Mouse (Mus musculus): ENCODE results near the gene Pitpnc1. TPM values are rescaled to one million over a fixed set of nuclear protein-coding genes. Genes with fewer than 3 reads are reported as not detected.

The Pitpnc1 gene
- polyA plus RNA-seq, 1 experiment from 2014 or later = 36.7 TPM

- no peak overlapping the region for H3K4me3 ChIP-seq (replicated peaks)
- H3K4me2 ChIP-seq (replicated peaks) = no peak overlapping the region
- no peaks in the 10 kb centered on the region for H3K27me3 ChIP-seq
- peaks cover 35% of the 10 kb centered on the region for H3K4me1 ChIP-seq (replicated peaks)
- no peak overlapping the region for H3K9ac ChIP-seq (replicated peaks)
- no peak for ATAC-seq
- no peaks in the 10 kb centered on the region for H3K9me3 ChIP-seq
- WGBS = 94% methylated on average over 7 of the region's 7 CpGs
- H3K36me3 ChIP-seq = no peaks in the 10 kb centered on the region
- no peak overlapping the region for H3K27ac ChIP-seq
Measured at GRCm38 (mm10) chr11:107393154-107393827, 77.2 kb downstream of the Pitpnc1 start.

- Histone ChIP-seq H3K4me2 (replicated peaks) (no peak overlapping the region), H3K4me3 (replicated peaks) (no peak overlapping the region), H3K4me1 (replicated peaks) (peaks cover 28% of the 10 kb centered on the region), H3K27ac (peak overlapping the region; percentile 56; the same call in 1 of the 2 replicates), H3K9me3 (no peaks in the 10 kb centered on the region), H3K9ac (replicated peaks) (no peak overlapping the region), H3K36me3 (no peaks in the 10 kb centered on the region), H3K27me3 (no peaks in the 10 kb centered on the region)
- ATAC-seq = 0 out of 2 replicates have a peak, but pooled peaks have one; percentile 55
- 28% methylated on average over 2 of the region's 2 CpGs for WGBS
Measured at GRCm38 (mm10) chr11:107390540-107390939, 80.0 kb downstream of the Pitpnc1 start.

GRCm38 (mm10) chr11:107390001-107390400 lies 80.5 kb downstream of the Pitpnc1 start:
- Histone ChIP-seq H3K9me3 (no peaks in the 10 kb centered on the region), H3K4me1 (replicated peaks) (peaks cover 28% of the 10 kb centered on the region), H3K36me3 (no peaks in the 10 kb centered on the region), H3K9ac (replicated peaks) (no peak overlapping the region), H3K4me2 (replicated peaks) (no peak overlapping the region), H3K27me3 (no peaks in the 10 kb centered on the region), H3K4me3 (replicated peaks) (no peak overlapping the region), H3K27ac (peak overlapping the region; percentile 56; the same call in 1 of the 2 replicates)
- WGBS = 49% methylated on average over 10 of the region's 10 CpGs
- no peak for ATAC-seq

GRCm38 (mm10) chr11:107386481-107386880 lies 84.0 kb downstream of the Pitpnc1 start:
- Histone ChIP-seq H3K36me3 (no peaks in the 10 kb centered on the region), H3K4me1 (replicated peaks) (peaks cover 31% of the 10 kb centered on the region), H3K4me3 (replicated peaks) (no peak overlapping the region), H3K27me3 (no peaks in the 10 kb centered on the region), H3K4me2 (replicated peaks) (no peak overlapping the region), H3K9me3 (no peaks in the 10 kb centered on the region), H3K27ac (no peak overlapping the region), H3K9ac (replicated peaks) (no peak overlapping the region)
- 88% methylated on average over 10 of the region's 10 CpGs for WGBS
- ATAC-seq = no peak

- Histone ChIP-seq H3K9ac (replicated peaks) (no peak overlapping the region), H3K27ac (no peak overlapping the region), H3K27me3 (no peaks in the 10 kb centered on the region), H3K36me3 (no peaks in the 10 kb centered on the region), H3K9me3 (no peaks in the 10 kb centered on the region), H3K4me1 (replicated peaks) (peaks cover 21% of the 10 kb centered on the region), H3K4me2 (replicated peaks) (no peak overlapping the region), H3K4me3 (replicated peaks) (no peak overlapping the region)
- 64% methylated on average over 4 of the region's 4 CpGs for WGBS
- no peak for ATAC-seq
Measured at GRCm38 (mm10) chr11:107385306-107385705, 85.2 kb downstream of the Pitpnc1 start.

- 87% methylated on average over 6 of the region's 6 CpGs for WGBS
- Histone ChIP-seq H3K4me1 (replicated peaks) (peaks cover 8% of the 10 kb centered on the region), H3K27ac (no peak overlapping the region), H3K9me3 (no peaks in the 10 kb centered on the region), H3K4me3 (replicated peaks) (no peak overlapping the region), H3K4me2 (replicated peaks) (no peak overlapping the region), H3K36me3 (0 out of 2 replicates have a peak, but pooled peaks cover 6% of the 10 kb centered on the region), H3K27me3 (no peaks in the 10 kb centered on the region), H3K9ac (replicated peaks) (no peak overlapping the region)
- no peak for ATAC-seq
Measured at GRCm38 (mm10) chr11:107383985-107384384, 86.5 kb downstream of the Pitpnc1 start.

GRCm38 (mm10) chr11:107379965-107380364 lies 90.5 kb downstream of the Pitpnc1 start:
- Histone ChIP-seq H3K9me3 (0 out of 2 replicates have a peak, but pooled peaks cover 2% of the 10 kb centered on the region), H3K36me3 (0 out of 2 replicates have a peak, but pooled peaks cover 7% of the 10 kb centered on the region), H3K9ac (replicated peaks) (no peak overlapping the region), H3K27me3 (no peaks in the 10 kb centered on the region), H3K4me3 (replicated peaks) (no peak overlapping the region), H3K4me2 (replicated peaks) (no peak overlapping the region), H3K4me1 (replicated peaks) (peaks cover 22% of the 10 kb centered on the region), H3K27ac (no peak overlapping the region)
- no peak for ATAC-seq
- WGBS = 87% methylated on average over 9 of the region's 9 CpGs

GRCm38 (mm10) chr11:107379089-107379845 lies 91.2 kb downstream of the Pitpnc1 start:
- H3K27ac ChIP-seq = no peak overlapping the region
- no peak for ATAC-seq
- H3K27me3 ChIP-seq = no peaks in the 10 kb centered on the region
- 92% methylated on average over 22 of the region's 22 CpGs for WGBS
- H3K4me3 ChIP-seq (replicated peaks) = no peak overlapping the region
- no peak overlapping the region for H3K9ac ChIP-seq (replicated peaks)
- no peak overlapping the region for H3K4me2 ChIP-seq (replicated peaks)
- 0 out of 2 replicates have a peak, but pooled peaks cover 7% of the 10 kb centered on the region for H3K36me3 ChIP-seq
- 0 out of 2 replicates have a peak, but pooled peaks cover 2% of the 10 kb centered on the region for H3K9me3 ChIP-seq
- peaks cover 22% of the 10 kb centered on the region for H3K4me1 ChIP-seq (replicated peaks)

GRCm38 (mm10) chr11:107377326-107377725 lies 93.2 kb downstream of the Pitpnc1 start:
- ATAC-seq = no peak
- Histone ChIP-seq H3K4me3 (replicated peaks) (no peak overlapping the region), H3K27ac (no peak overlapping the region), H3K9ac (replicated peaks) (no peak overlapping the region), H3K9me3 (0 out of 2 replicates have a peak, but pooled peaks cover 2% of the 10 kb centered on the region), H3K36me3 (0 out of 2 replicates have a peak, but pooled peaks cover 7% of the 10 kb centered on the region), H3K4me1 (replicated peaks) (peaks cover 33% of the 10 kb centered on the region), H3K27me3 (no peaks in the 10 kb centered on the region), H3K4me2 (replicated peaks) (no peak overlapping the region)
- 94% methylated on average over 6 of the region's 6 CpGs for WGBS

GRCm38 (mm10) chr11:107376272-107376671 lies 94.2 kb downstream of the Pitpnc1 start:
- 74% methylated on average over 12 of the region's 12 CpGs for WGBS
- H3K9ac ChIP-seq (replicated peaks) = no peak overlapping the region
- 0 out of 2 replicates have a peak, but pooled peaks cover 2% of the 10 kb centered on the region for H3K9me3 ChIP-seq
- H3K4me3 ChIP-seq (replicated peaks) = no peak overlapping the region
- H3K36me3 ChIP-seq = 0 out of 2 replicates have a peak, but pooled peaks cover 7% of the 10 kb centered on the region
- no peak overlapping the region for H3K4me2 ChIP-seq (replicated peaks)
- H3K27ac ChIP-seq = peak overlapping the region; percentile 56; the same call in 1 of the 2 replicates
- ATAC-seq = no peak
- peaks cover 34% of the 10 kb centered on the region for H3K4me1 ChIP-seq (replicated peaks)
- H3K27me3 ChIP-seq = no peaks in the 10 kb centered on the region

- WGBS = 92% methylated on average over 11 of the region's 11 CpGs
- H3K27me3 ChIP-seq = no peaks in the 10 kb centered on the region
- H3K4me2 ChIP-seq (replicated peaks) = no peak overlapping the region
- H3K36me3 ChIP-seq = 0 out of 2 replicates have a peak, but pooled peaks cover 7% of the 10 kb centered on the region
- no peak overlapping the region for H3K27ac ChIP-seq
- H3K4me1 ChIP-seq (replicated peaks) = peaks cover 38% of the 10 kb centered on the region
- no peak for ATAC-seq
- H3K4me3 ChIP-seq (replicated peaks) = no peak overlapping the region
- no peak overlapping the region for H3K9ac ChIP-seq (replicated peaks)
- 0 out of 2 replicates have a peak, but pooled peaks cover 2% of the 10 kb centered on the region for H3K9me3 ChIP-seq
Measured at GRCm38 (mm10) chr11:107375816-107376215, 94.7 kb downstream of the Pitpnc1 start.

- WGBS = 93% methylated on average over 6 of the region's 6 CpGs
Measured at GRCm38 (mm10) chr11:107373569-107373968, 96.9 kb downstream of the Pitpnc1 start.

More at GRCm38 (mm10) chr11:107373569-107373968, 96.9 kb downstream of the Pitpnc1 start:
- Histone ChIP-seq H3K9me3 (0 out of 2 replicates have a peak, but pooled peaks cover 1% of the 10 kb centered on the region), H3K9ac (replicated peaks) (no peak overlapping the region), H3K27ac (no peak overlapping the region), H3K4me3 (replicated peaks) (no peak overlapping the region), H3K36me3 (no peaks in the 10 kb centered on the region), H3K4me1 (replicated peaks) (peaks cover 38% of the 10 kb centered on the region), H3K27me3 (no peaks in the 10 kb centered on the region), H3K4me2 (replicated peaks) (no peak overlapping the region)
- no peak for ATAC-seq

Measured in midbrain, embryonic 13.5 days (tissue).